ENCODE assay signal across 8 mouse cellular contexts in the genomic region with DNA sequence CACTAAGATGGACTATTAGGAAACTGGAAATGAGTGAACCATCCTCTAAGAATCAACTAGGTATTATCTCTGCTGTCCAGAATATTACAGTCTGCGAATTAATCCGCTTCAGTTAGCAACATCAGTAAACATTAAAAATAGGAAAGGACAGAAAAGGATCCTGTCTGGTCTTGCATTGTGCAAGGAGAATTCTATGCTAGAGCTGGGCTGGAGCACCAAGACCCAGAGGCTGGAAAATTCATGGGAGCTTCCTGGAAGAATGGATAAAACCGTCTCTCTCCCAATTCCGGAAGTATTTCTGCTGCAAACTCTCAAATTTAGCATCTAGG. TPM values are rescaled to one million over a fixed set of nuclear protein-coding genes. Genes with fewer than 3 reads are reported as not detected.
A peak's percentile ranks its signal among the peaks of the same experiment; 100 is the strongest.
DNase-seq lines count a peak whose midpoint lies in the region; TF ChIP-seq lines count a peak whose summit lies in the region.

No protein-coding gene starts in this region.

- DNase-seq in heart, embryonic 10.5 days (ENCODE audit: low spot score) = no peak
- DNase-seq in heart, adult 9 months (ENCODE audit: low spot score in 2 of 2) = no peak
- DNase-seq in CH12.LX (ENCODE audit: extremely low read depth) = no peak
- no peak for DNase-seq in hindbrain, embryonic 10.5 days (ENCODE audit: low spot score)
- no peak for DNase-seq in urinary bladder, postnatal 25 days (ENCODE audit: low spot score)
- no peak for DNase-seq in cerebellum, adult 8-10 months
- no peak for DNase-seq in testis, postnatal 14 days (ENCODE audit: low spot score)

- H3K9ac ChIP-seq in CH12.LX (ENCODE audit: insufficient read depth, low read depth) = peak overlapping the region; percentile 29; the same call in 1 of the 2 replicates

- dilution Hi-C loops in CH12.LX (cut with MboI; ENCODE audit: extremely low pct_ligation_motif_present, extremely low pct_unique_long_range_greater_than_20kb, low sequenced_read_pairs) = no loop called here

- H3K4me1 ChIP-seq in heart, embryonic 10.5 days = peaks cover 14% of the 10 kb centered on the region
- peaks cover 0 to 26% of the 10 kb centered on the region in 2 experiments; a peak in 2 of 4 replicates for H3K4me1 ChIP-seq in CH12.LX (ENCODE audit: control insufficient read depth in 1 of 2, insufficient read depth in 2 of 2)
- H3K4me1 ChIP-seq in hindbrain, embryonic 10.5 days (replicated peaks) = peaks cover 5% of the 10 kb centered on the region; the same call in 1 of the 2 replicates

- H3K9me3 ChIP-seq in heart, embryonic 10.5 days = no peaks in the 10 kb centered on the region
- peaks cover 5% of the 10 kb centered on the region for H3K9me3 ChIP-seq in CH12.LX (replicated peaks; ENCODE audit: low read length)
- H3K9me3 ChIP-seq in hindbrain, embryonic 10.5 days = no peaks in the 10 kb centered on the region

- peak overlapping the region; percentile 66 for H3K4me3 ChIP-seq in heart, embryonic 10.5 days
- peak overlapping the region; percentile 32 to 70 (median 61) for H3K4me3 ChIP-seq in CH12.LX (replicated peaks in 1 of 3; ENCODE audit: low read depth in 2 of 3, low read length in 2 of 3, poor library complexity in 1 of 3)
- peak overlapping the region; percentile 56 for H3K4me3 ChIP-seq in hindbrain, embryonic 10.5 days
- H3K4me3 ChIP-seq in macrophage (ENCODE audit: inconsistent target) = peak overlapping the region; percentile 65

- TF ChIP-seq CTCF in CH12.LX (conservative IDR thresholded peaks at IDR 0.05 in 1 of 2, IDR thresholded peaks at IDR 0.05 in 1 of 2; ENCODE audit: low read depth in 2 of 2, low read length in 2 of 2) = no peak

- peak overlapping the region; percentile 81; the same call in 1 of the 2 replicates for H3K27ac ChIP-seq in heart, embryonic 10.5 days
- H3K27ac ChIP-seq in CH12.LX (ENCODE audit: insufficient read depth, low read depth) = no peak overlapping the region
- H3K27ac ChIP-seq in hindbrain, embryonic 10.5 days = peak overlapping the region; percentile 85
- no peak overlapping the region for H3K27ac ChIP-seq in macrophage

- 31% methylated on average over 4 of the region's 4 CpGs for WGBS in heart, embryonic 10.5 days
- WGBS in hindbrain, embryonic 10.5 days = 33% methylated on average over 4 of the region's 4 CpGs
- WGBS in macrophage (ENCODE audit: missing documents) = 23% methylated on average over 4 of the region's 4 CpGs

- no peaks in the 10 kb centered on the region for H3K27me3 ChIP-seq in heart, embryonic 10.5 days (ENCODE audit: insufficient read depth, poor library complexity, severe bottlenecking)
- H3K27me3 ChIP-seq in CH12.LX (replicated peaks) = no peaks in the 10 kb centered on the region
- no peaks in the 10 kb centered on the region for H3K27me3 ChIP-seq in hindbrain, embryonic 10.5 days (ENCODE audit: insufficient read depth, poor library complexity, severe bottlenecking)

- TF ChIP-seq RAD21 in CH12.LX (IDR thresholded peaks at IDR 0.05; ENCODE audit: low read depth, low read length) = no peak

- H3K36me3 ChIP-seq in heart, embryonic 10.5 days = no peaks in the 10 kb centered on the region
- peaks cover 0 to 3% of the 10 kb centered on the region in 2 experiments for H3K36me3 ChIP-seq in CH12.LX (replicated peaks in 1 of 2; ENCODE audit: control insufficient read depth in 1 of 2, insufficient read depth in 1 of 2, low read length in 1 of 2)
- no peaks in the 10 kb centered on the region for H3K36me3 ChIP-seq in hindbrain, embryonic 10.5 days
- H3K36me3 ChIP-seq in macrophage (ENCODE audit: inconsistent target) = no peaks in the 10 kb centered on the region

- in situ Hi-C loops in CH12.LX (cut with MboI; ENCODE audit: low pct_ligation_motif_present, low pct_unique_long_range_greater_than_20kb, low sequenced_read_pairs) = no loop called here

- peak overlapping the region; percentile 70 for H3K4me2 ChIP-seq in CH12.LX (ENCODE audit: insufficient read depth, low read depth, poor library complexity, severe bottlenecking)

- TF ChIP-seq POLR2A in CH12.LX (IDR thresholded peaks at IDR 0.05; ENCODE audit: low read depth, low read length) = no peak

- no peaks in the 10 kb centered on the region; the same call in 1 of the 2 replicates for H3K79me2 ChIP-seq in CH12.LX (replicated peaks; ENCODE audit: control insufficient read depth, extremely low read depth, insufficient read depth, poor library complexity, severe bottlenecking)
- peaks cover 26% of the 10 kb centered on the region; the same call in 1 of the 2 replicates for H3K79me2 ChIP-seq in macrophage (ENCODE audit: inconsistent target)

- 0 out of 2 replicates have a peak, but pooled peaks have one; percentile 26 for TF ChIP-seq EP300 in CH12.LX (IDR thresholded peaks at IDR 0.05; ENCODE audit: low read length)

TF ChIP-seq in CH12.LX, 34 proteins besides CTCF, POLR2A, EP300 and RAD21 (continues in another document):
- TF ChIP-seq IRF4 (IDR thresholded peaks at IDR 0.05; ENCODE audit: low read depth, low read length) (no peak), SMC3 (IDR thresholded peaks at IDR 0.05; ENCODE audit: low read depth, low read length) (no peak), ELF1 (IDR thresholded peaks at IDR 0.05; ENCODE audit: low read depth, low read length) (peak; percentile 73; the same call in 1 of the 2 replicates), GABPA (IDR thresholded peaks at IDR 0.05; ENCODE audit: insufficient replicate concordance, low read depth, low read length) (no peak)

RNA-seq across cellular contexts. Expression of a gene that starts 0.3 kb away (rescaled TPM):
- polyA plus RNA-seq in heart, embryonic 10.5 days (2016; fragmentation: Nextera tagmentation; extraction: Ambion mirVana) = 4.7 and 5.3 TPM in 2 replicates
- total RNA-seq in CH12.LX (2012; rRNA removed) (0.72 and 0.97 TPM in 2 replicates), CH12.LX (2014; rRNA removed) (8.8 and 10.1 TPM in 2 replicates)
- polyA plus RNA-seq in CH12.LX (2012; ENCODE audit: insufficient read length, low read depth) (5.7 and 6.0 TPM in 2 replicates), macrophage (2018) (92.3 to 757 TPM (median 307 TPM) in 3 replicates)
- 2.1 and 4.3 TPM in 2 replicates for polyA plus RNA-seq in hindbrain, embryonic 10.5 days (2016; fragmentation: Nextera tagmentation; extraction: Ambion mirVana)
- 1,000 to 10,000 TPM in 6 of 26 experiments, 100 to 1,000 TPM in 12, 10 to 100 TPM in 8; 30.4 to 2,097 (median 579) TPM for total RNA-seq in macrophage (2018; cell fraction: chromatin; rRNA removed)
- total RNA-seq in macrophage (2018; cell fraction: cytosol; rRNA removed) = 1,000 to 10,000 TPM in 14 of 26 experiments, 100 to 1,000 TPM in 12; 225 to 3,895 (median 1,756) TPM
- total RNA-seq in macrophage (2018; cell fraction: nucleus; rRNA removed) = 1,000 to 10,000 TPM in 16 of 26 experiments, 100 to 1,000 TPM in 9, 10 to 100 TPM in 1; 77.5 to 3,890 (median 2,245) TPM

RNA-seq across cellular contexts. Expression of a gene that starts 22.9 kb away (rescaled TPM):
- polyA plus RNA-seq in heart, embryonic 10.5 days (2016; fragmentation: Nextera tagmentation; extraction: Ambion mirVana) = 32.3 and 39.3 TPM in 2 replicates
- total RNA-seq in CH12.LX (2012; rRNA removed) (17.7 and 19.3 TPM in 2 replicates), CH12.LX (2014; rRNA removed) (38.1 and 43.5 TPM in 2 replicates)
- polyA plus RNA-seq in CH12.LX (2012; ENCODE audit: insufficient read length, low read depth) (55.7 and 63.4 TPM in 2 replicates), macrophage (2018) (951 to 1,428 TPM (median 1,047 TPM) in 3 replicates)
- polyA plus RNA-seq in hindbrain, embryonic 10.5 days (2016; fragmentation: Nextera tagmentation; extraction: Ambion mirVana) = 21.9 and 23.2 TPM in 2 replicates
- 100 to 1,000 TPM in 15 of 26 experiments, 10 to 100 TPM in 11; 33.8 to 485 (median 111) TPM for total RNA-seq in macrophage (2018; cell fraction: chromatin; rRNA removed)
- total RNA-seq in macrophage (2018; cell fraction: cytosol; rRNA removed) = 1,000 to 10,000 TPM in 4 of 26 experiments, 100 to 1,000 TPM in 22; 457 to 1,368 (median 726) TPM
- 1,000 to 10,000 TPM in 3 of 26 experiments, 100 to 1,000 TPM in 23; 198 to 1,229 (median 648) TPM for total RNA-seq in macrophage (2018; cell fraction: nucleus; rRNA removed)

RNA-seq across cellular contexts. Expression of a gene that starts 33.2 kb away (rescaled TPM):
- 0.16 and 0.21 TPM in 2 replicates for polyA plus RNA-seq in heart, embryonic 10.5 days (2016; fragmentation: Nextera tagmentation; extraction: Ambion mirVana)
- total RNA-seq in CH12.LX (2012; rRNA removed) (0.08 and 0.13 TPM in 2 replicates), CH12.LX (2014; rRNA removed) (0.65 and 1.0 TPM in 2 replicates)
- polyA plus RNA-seq in CH12.LX (2012; ENCODE audit: insufficient read length, low read depth) (0.87 and 1.0 TPM in 2 replicates), macrophage (2018) (215 to 762 TPM (median 269 TPM) in 3 replicates)
- polyA plus RNA-seq in hindbrain, embryonic 10.5 days (2016; fragmentation: Nextera tagmentation; extraction: Ambion mirVana) = 0.20 and 0.41 TPM in 2 replicates
- 1,000 to 10,000 TPM in 5 of 26 experiments, 100 to 1,000 TPM in 14, 10 to 100 TPM in 7; 56.4 to 1,330 (median 558) TPM for total RNA-seq in macrophage (2018; cell fraction: chromatin; rRNA removed)
- 1,000 to 10,000 TPM in 13 of 26 experiments, 100 to 1,000 TPM in 13; 197 to 2,399 (median 937) TPM for total RNA-seq in macrophage (2018; cell fraction: cytosol; rRNA removed)
- total RNA-seq in macrophage (2018; cell fraction: nucleus; rRNA removed) = 1,000 to 10,000 TPM in 13 of 26 experiments, 100 to 1,000 TPM in 12, 10 to 100 TPM in 1; 99.6 to 2,418 (median 1,000) TPM

RNA-seq across cellular contexts. Expression of a gene that starts 51.6 kb away (rescaled TPM):
- polyA plus RNA-seq in heart, embryonic 10.5 days (2016; fragmentation: Nextera tagmentation; extraction: Ambion mirVana) = 0.94 and 1.1 TPM in 2 replicates
- total RNA-seq in CH12.LX (2012; rRNA removed) (not detected in 2 replicates), CH12.LX (2014; rRNA removed) (0.09 TPM in 1 of 2 replicates, not detected in the other)
- polyA plus RNA-seq in CH12.LX (2012; ENCODE audit: insufficient read length, low read depth) (0.15 and 0.26 TPM in 2 replicates), macrophage (2018) (5.2 to 71.8 TPM (median 6.7 TPM) in 3 replicates)
- not detected in 2 replicates for polyA plus RNA-seq in hindbrain, embryonic 10.5 days (2016; fragmentation: Nextera tagmentation; extraction: Ambion mirVana)
- total RNA-seq in macrophage (2018; cell fraction: chromatin; rRNA removed) = 10 to 100 TPM in 14 of 26 experiments, 1 to 10 TPM in 3, under 1 TPM in 6, not detected in 3; 0.38 to 79.7 (median 17.9) TPM
- 100 to 1,000 TPM in 13 of 26 experiments, 10 to 100 TPM in 4, 1 to 10 TPM in 9; 4.7 to 597 (median 84.5) TPM for total RNA-seq in macrophage (2018; cell fraction: cytosol; rRNA removed)
- 100 to 1,000 TPM in 13 of 26 experiments, 10 to 100 TPM in 2, 1 to 10 TPM in 11; 1.0 to 406 (median 63.2) TPM for total RNA-seq in macrophage (2018; cell fraction: nucleus; rRNA removed)

RNA-seq across cellular contexts. Expression of a gene that starts 57.6 kb away (rescaled TPM):
- polyA plus RNA-seq in heart, embryonic 10.5 days (2016; fragmentation: Nextera tagmentation; extraction: Ambion mirVana) = 0.07 TPM in 1 of 2 replicates, not detected in the other
- total RNA-seq in CH12.LX (2012; rRNA removed) (not detected in 2 replicates), CH12.LX (2014; rRNA removed) (not detected in 2 replicates)
- polyA plus RNA-seq in CH12.LX (2012; ENCODE audit: insufficient read length, low read depth) (not detected in 2 replicates), macrophage (2018) (29.7 to 123 TPM (median 34.2 TPM) in 3 replicates)
- polyA plus RNA-seq in hindbrain, embryonic 10.5 days (2016; fragmentation: Nextera tagmentation; extraction: Ambion mirVana) = not detected in 2 replicates
- total RNA-seq in macrophage (2018; cell fraction: chromatin; rRNA removed) = 10 to 100 TPM in 18 of 26 experiments, 1 to 10 TPM in 8; 1.6 to 98.6 (median 29.8) TPM
- total RNA-seq in macrophage (2018; cell fraction: cytosol; rRNA removed) = 100 to 1,000 TPM in 14 of 26 experiments, 10 to 100 TPM in 12; 26.4 to 491 (median 133) TPM
- total RNA-seq in macrophage (2018; cell fraction: nucleus; rRNA removed) = 100 to 1,000 TPM in 13 of 26 experiments, 10 to 100 TPM in 12, 1 to 10 TPM in 1; 8.7 to 374 (median 106) TPM

Comparison
In these comparisons a context has a peak if more than half of its experiments do, and no peak if none do; other contexts are left out.
1. H3K27ac ChIP-seq: peak in heart, embryonic 10.5 days (single experiment) and hindbrain, embryonic 10.5 days (single experiment); none in CH12.LX (single experiment) and macrophage (single experiment).
2. RNA of a gene that starts 0.3 kb away (polyA plus RNA-seq): 92.3 to 757 TPM in macrophage; 5.7 to 6.0 TPM in CH12.LX, 4.7 to 5.3 TPM in heart, embryonic 10.5 days and 2.1 to 4.3 TPM in hindbrain, embryonic 10.5 days; every median in the first group is over 10 times any median in the second.
3. RNA of a gene that starts 22.9 kb away (polyA plus RNA-seq): 951 to 1,428 TPM in macrophage; 55.7 to 63.4 TPM in CH12.LX, 32.3 to 39.3 TPM in heart, embryonic 10.5 days and 21.9 to 23.2 TPM in hindbrain, embryonic 10.5 days; every median in the first group is over 10 times any median in the second.
4. RNA of a gene that starts 33.2 kb away (polyA plus RNA-seq): 215 to 762 TPM in macrophage; 0.87 to 1.0 TPM in CH12.LX, 0.20 to 0.41 TPM in hindbrain, embryonic 10.5 days and 0.16 to 0.21 TPM in heart, embryonic 10.5 days; every median in the first group is over 100 times any median in the second.
5. Peak in every context shown above with its lines, with median percentiles within 50 percentile points of each other: H3K4me3 ChIP-seq.